Mouse (Mus musculus) layer of hippocampus, adult 9-10 months (tissue): ENCODE measurements around the gene Brpf3.

Experiments used
- DNase-seq: peaks from one replicate; pipeline ENCODE4 v3.0.0; 2022; ENCODE audit warnings: low spot score

Brpf3 gene

GRCm38 (mm10) chr17:28874825-28875224, 73.9 kb downstream of the Brpf3 start:
- no peak for DNase-seq

- DNase-seq = no peak
These were observed 74.4 kb downstream of the Brpf3 start for GRCm38 (mm10) chr17:28875316-28875715.

DNA sequence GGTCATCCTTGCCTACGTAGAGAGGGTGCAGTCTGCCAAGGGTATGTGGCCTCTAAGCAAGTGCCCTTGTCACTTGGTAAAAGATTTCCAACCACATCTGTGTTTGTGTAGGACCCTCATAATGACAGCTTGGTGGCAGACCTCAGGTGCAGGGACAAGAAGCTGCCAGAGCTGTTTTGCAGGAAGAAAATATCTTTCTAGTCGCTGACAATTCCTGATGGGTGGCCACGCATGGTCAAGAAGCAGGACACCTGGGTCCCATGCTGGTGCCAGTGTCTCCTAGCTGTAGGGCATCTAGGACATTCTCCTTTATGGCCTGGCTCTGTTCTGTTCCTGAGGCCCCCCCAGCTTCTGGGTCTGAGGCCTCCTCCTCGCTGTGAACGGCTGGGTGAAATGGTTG, 75.4 kb downstream of the Brpf3 start:
- no peak for DNase-seq

GRCm38 (mm10) chr17:28876821-28877220, 75.9 kb downstream of the Brpf3 start:
- no peak for DNase-seq

DNA sequence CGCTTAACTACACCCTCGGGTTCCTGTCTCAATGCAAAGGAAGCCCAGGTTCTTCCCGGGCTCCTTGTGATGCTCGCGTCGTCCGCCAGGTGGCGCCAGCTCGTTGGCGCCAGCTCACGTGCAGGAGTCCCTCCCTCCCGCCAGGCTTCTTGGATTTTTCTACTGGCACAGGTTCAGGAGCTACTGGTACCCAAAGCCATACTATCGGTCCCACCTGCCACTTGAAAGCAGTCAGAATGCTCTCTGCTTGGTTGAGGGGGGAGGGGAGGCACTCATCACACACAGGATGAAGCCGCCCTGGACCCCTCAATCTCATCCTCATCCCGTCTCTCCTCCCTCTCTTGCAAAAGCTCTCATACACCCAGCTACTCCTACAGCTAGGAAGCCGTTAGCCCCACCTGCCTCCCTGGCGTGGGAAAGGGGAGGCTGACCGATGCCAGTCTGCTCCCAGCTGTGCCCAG, 79.1 kb downstream of the Brpf3 start:
- DNase-seq = no peak

- no peak for DNase-seq
These were observed 81.4 kb downstream of the Brpf3 start for GRCm38 (mm10) chr17:28882316-28882715.

DNA sequence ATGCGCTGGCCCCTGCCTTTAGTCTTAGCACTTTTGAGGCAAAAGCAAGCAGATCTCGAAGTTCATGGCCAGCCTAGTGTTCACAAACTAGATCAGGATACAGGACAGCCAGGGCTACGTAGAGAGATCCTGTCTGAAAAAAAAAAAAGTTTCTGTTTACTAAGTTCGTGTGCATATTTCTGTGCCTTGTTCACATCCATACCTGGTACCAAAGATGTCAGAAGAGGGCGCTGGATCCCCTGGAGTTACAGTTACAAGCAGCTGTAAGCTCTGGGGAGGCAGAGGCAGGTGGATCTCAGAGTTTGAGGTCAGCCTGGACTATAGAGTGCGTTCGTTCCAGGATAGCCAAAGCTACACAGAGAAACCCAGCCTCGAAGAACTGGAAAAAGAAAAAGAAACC, 81.9 kb downstream of the Brpf3 start:
- no peak for DNase-seq

DNA sequence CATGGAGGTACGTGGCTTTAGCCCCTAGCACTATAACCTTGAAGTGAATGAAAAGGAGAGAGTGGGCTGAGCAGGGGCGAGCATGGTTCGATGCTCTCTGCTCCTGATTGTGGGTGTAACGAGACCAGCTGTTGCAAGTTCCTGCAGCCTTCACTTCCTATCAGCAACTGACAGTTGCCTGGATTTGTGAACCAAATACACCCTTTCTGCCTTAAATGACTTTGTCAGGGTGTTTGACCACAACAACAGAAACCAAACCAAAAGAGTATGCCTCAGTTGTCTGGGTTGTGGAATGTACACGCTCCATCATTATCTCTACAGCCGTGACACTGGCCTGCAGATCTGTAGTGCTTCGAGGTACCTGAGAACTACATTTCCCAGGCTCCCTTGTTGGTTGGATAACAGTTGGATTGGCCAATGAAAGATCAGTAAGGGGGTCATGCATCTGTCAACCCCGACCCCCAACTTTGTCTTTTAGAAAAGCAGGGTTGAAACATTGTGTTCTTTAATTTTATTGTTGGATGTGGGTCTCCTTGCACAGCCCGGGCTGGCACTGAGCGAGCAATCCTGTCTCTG, 83.1 kb downstream of the Brpf3 start:
- DNase-seq = no peak

GRCm38 (mm10) chr17:28885231-28885630, 84.3 kb downstream of the Brpf3 start:
- no peak for DNase-seq

DNA sequence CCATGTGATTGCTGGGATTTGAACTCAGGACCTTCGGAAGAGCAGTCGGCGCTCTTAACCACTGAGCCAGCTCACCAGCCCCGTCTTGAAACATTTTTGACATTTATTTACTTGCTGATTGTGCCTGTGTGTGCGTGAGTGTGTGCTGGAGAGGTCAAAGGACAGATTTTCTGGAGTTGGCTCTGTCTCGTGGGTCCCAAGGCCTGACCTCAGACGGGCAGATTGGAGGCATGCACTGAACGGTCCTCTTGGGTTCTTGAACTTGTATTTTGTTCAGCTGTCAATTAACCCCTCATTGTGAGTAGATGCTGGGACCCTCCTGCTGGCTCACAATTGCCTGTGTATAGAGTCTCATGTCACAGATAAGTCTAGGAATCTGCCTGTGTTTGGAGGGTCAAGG, 85.4 kb downstream of the Brpf3 start:
- no peak for DNase-seq
